Mouse (Mus musculus) layer of hippocampus, adult 11-12 months (tissue): ENCODE measurements around the gene Rpl26.

Experiments used
- DNase-seq: peaks from one replicate; pipeline ENCODE4 v3.0.0; 2022; ENCODE audit warnings: low spot score

Rpl26 gene

GRCm38 (mm10) chr11:68890625-68891024 is 10.8 kb upstream of the Rpl26 start:
- no peak for DNase-seq

GRCm38 (mm10) chr11:68891823-68892222 is 9.6 kb upstream of the Rpl26 start:
- no peak for DNase-seq

GRCm38 (mm10) chr11:68892233-68892832 is 9.1 kb upstream of the Rpl26 start:
- no peak for DNase-seq

- no peak for DNase-seq
These were observed 7.4 kb upstream of the Rpl26 start for GRCm38 (mm10) chr11:68893911-68894464.

- DNase-seq = no peak
These were observed 5.1 kb upstream of the Rpl26 start for GRCm38 (mm10) chr11:68896247-68896646.

GRCm38 (mm10) chr11:68897120-68897519 is 4.3 kb upstream of the Rpl26 start:
- DNase-seq = no peak

- DNase-seq = no peak
These were observed 3.5 kb upstream of the Rpl26 start for GRCm38 (mm10) chr11:68897838-68898237.

- no peak for DNase-seq
These were observed 2.6 kb upstream of the Rpl26 start for GRCm38 (mm10) chr11:68898790-68899189.

GRCm38 (mm10) chr11:68899815-68900214 is 1.6 kb upstream of the Rpl26 start:
- no peak for DNase-seq

- no peak for DNase-seq
These were observed 648 bp upstream of the Rpl26 start for GRCm38 (mm10) chr11:68900519-68901350.

- no peak for DNase-seq
These were observed 623 bp downstream of the Rpl26 start for GRCm38 (mm10) chr11:68902047-68902364.

- no peak for DNase-seq
These were observed 984 bp downstream of the Rpl26 start for GRCm38 (mm10) chr11:68902367-68902766.

GRCm38 (mm10) chr11:68902823-68903222 is 1.4 kb downstream of the Rpl26 start:
- no peak for DNase-seq

- no peak for DNase-seq
These were observed 2.4 kb downstream of the Rpl26 start for GRCm38 (mm10) chr11:68903775-68904174.

GRCm38 (mm10) chr11:68904375-68905137 is 3.2 kb downstream of the Rpl26 start:
- DNase-seq = peak; percentile 84

GRCm38 (mm10) chr11:68905138-68905531 is 3.8 kb downstream of the Rpl26 start:
- no peak for DNase-seq

GRCm38 (mm10) chr11:68905665-68906460 is 4.5 kb downstream of the Rpl26 start:
- no peak for DNase-seq

GRCm38 (mm10) chr11:68906461-68906790 is 5.0 kb downstream of the Rpl26 start:
- no peak for DNase-seq

GRCm38 (mm10) chr11:68907251-68907650 is 5.9 kb downstream of the Rpl26 start:
- no peak for DNase-seq

GRCm38 (mm10) chr11:68908846-68909503 is 7.6 kb downstream of the Rpl26 start:
- no peak for DNase-seq

- DNase-seq = no peak
These were observed 10.3 kb downstream of the Rpl26 start for GRCm38 (mm10) chr11:68911531-68912177.
